Mouse (Mus musculus): ENCODE data around the gene Gse1. TPM values are rescaled to one million over a fixed set of nuclear protein-coding genes. Genes with fewer than 3 reads are reported as not detected.

Gene Gse1
- total RNA-seq, 2 experiments from 2014 or later: 105 to 134 TPM

GRCm38 (mm10) chr8:120549321-120549921, 321.2 kb downstream of the Gse1 start:
- no peak for ATAC-seq (replicated peaks; ENCODE audit: low FRiP score, poor library complexity, severe bottlenecking)

GRCm38 (mm10) chr8:120549922-120550321, 321.7 kb downstream of the Gse1 start:
- ATAC-seq (replicated peaks; ENCODE audit: low FRiP score, poor library complexity, severe bottlenecking): no peak

- ATAC-seq (replicated peaks; ENCODE audit: low FRiP score, poor library complexity, severe bottlenecking): no peak
Measured at GRCm38 (mm10) chr8:120550430-120550829, 322.2 kb downstream of the Gse1 start.

- ATAC-seq (replicated peaks; ENCODE audit: low FRiP score, poor library complexity, severe bottlenecking): no peak
Measured at GRCm38 (mm10) chr8:120550937-120551676, 322.9 kb downstream of the Gse1 start.

- no peak for ATAC-seq (replicated peaks; ENCODE audit: low FRiP score, poor library complexity, severe bottlenecking)
Measured at GRCm38 (mm10) chr8:120551677-120551980, 323.4 kb downstream of the Gse1 start.

- no peak for ATAC-seq (replicated peaks; ENCODE audit: low FRiP score, poor library complexity, severe bottlenecking)
Measured at GRCm38 (mm10) chr8:120552509-120552908, 324.3 kb downstream of the Gse1 start.

- no peak for ATAC-seq (replicated peaks; ENCODE audit: low FRiP score, poor library complexity, severe bottlenecking)
Measured at GRCm38 (mm10) chr8:120553441-120554123, 325.3 kb downstream of the Gse1 start.

GRCm38 (mm10) chr8:120554466-120555039, 326.3 kb downstream of the Gse1 start:
- no peak for ATAC-seq (replicated peaks; ENCODE audit: low FRiP score, poor library complexity, severe bottlenecking)

GRCm38 (mm10) chr8:120556198-120556892, 328.1 kb downstream of the Gse1 start:
- ATAC-seq (replicated peaks; ENCODE audit: low FRiP score, poor library complexity, severe bottlenecking): no peak

- no peak for ATAC-seq (replicated peaks; ENCODE audit: low FRiP score, poor library complexity, severe bottlenecking)
Measured at GRCm38 (mm10) chr8:120557170-120557965, 329.1 kb downstream of the Gse1 start.

GRCm38 (mm10) chr8:120558162-120558561, 329.9 kb downstream of the Gse1 start:
- no peak for ATAC-seq (replicated peaks; ENCODE audit: low FRiP score, poor library complexity, severe bottlenecking)

- ATAC-seq (replicated peaks; ENCODE audit: low FRiP score, poor library complexity, severe bottlenecking): no peak
Measured at GRCm38 (mm10) chr8:120559654-120560053, 331.4 kb downstream of the Gse1 start.

- ATAC-seq (replicated peaks; ENCODE audit: low FRiP score, poor library complexity, severe bottlenecking): no peak
Measured at GRCm38 (mm10) chr8:120560535-120560934, 332.3 kb downstream of the Gse1 start.

- ATAC-seq (replicated peaks; ENCODE audit: low FRiP score, poor library complexity, severe bottlenecking): no peak
Measured at GRCm38 (mm10) chr8:120561539-120562435, 333.5 kb downstream of the Gse1 start.

GRCm38 (mm10) chr8:120562680-120563347, 334.6 kb downstream of the Gse1 start:
- ATAC-seq (replicated peaks; ENCODE audit: low FRiP score, poor library complexity, severe bottlenecking): no peak

GRCm38 (mm10) chr8:120563348-120563724, 335.1 kb downstream of the Gse1 start:
- no peak for ATAC-seq (replicated peaks; ENCODE audit: low FRiP score, poor library complexity, severe bottlenecking)

- ATAC-seq (replicated peaks; ENCODE audit: low FRiP score, poor library complexity, severe bottlenecking): no peak
Measured at GRCm38 (mm10) chr8:120563851-120564837, 335.9 kb downstream of the Gse1 start.

Data from erythroid progenitor cell, adult 5-6 weeks (primary cell).